Comparison of ENCODE assay signal across 30 mouse cellular contexts in the genomic region with DNA sequence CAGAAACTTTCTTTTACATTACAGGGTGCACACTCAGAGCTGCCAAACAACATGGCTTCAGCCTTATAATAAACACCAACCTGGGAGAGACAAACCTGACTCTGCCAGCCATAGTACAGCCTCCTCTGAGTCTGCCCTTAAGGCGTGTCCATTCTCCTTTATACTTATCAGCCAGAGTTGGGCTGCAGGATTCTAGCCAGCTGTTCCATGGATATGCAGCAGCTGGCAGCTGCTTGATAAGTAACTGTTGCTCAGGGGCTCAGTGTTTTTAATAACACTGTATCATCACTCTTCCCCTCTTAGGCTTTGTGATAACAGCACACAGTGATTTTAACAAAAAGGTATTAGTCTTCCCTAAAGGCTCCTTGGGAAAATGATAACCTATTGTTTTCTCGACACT. TPM values are rescaled to one million over a fixed set of nuclear protein-coding genes. Genes with fewer than 3 reads are reported as not detected.
DNase-seq lines count a peak whose midpoint lies in the region; ATAC-seq lines count a peak whose summit lies in the region.
"Had no signal": no experiment of that assay in that cellular context is flagged by ENCODE, and none has a peak within 500 bp of the region (broad histone marks: within the 10 kb centered on the region; RNA-seq: fewer than 3 reads in every experiment).

No protein-coding gene starts in this region.

- no peaks in the 10 kb centered on the region for H3K36me3 ChIP-seq in intestine, embryonic 14.5 days (ENCODE audit: control insufficient read depth, insufficient read depth, low read length)
- H3K36me3 ChIP-seq in intestine, embryonic 15.5 days, result no peaks in the 10 kb centered on the region
- H3K36me3 ChIP-seq in liver, embryonic 15.5 days (replicated peaks), result no peaks in the 10 kb centered on the region
- no peaks in the 10 kb centered on the region for H3K36me3 ChIP-seq in midbrain, embryonic 16.5 days (ENCODE audit: control insufficient read depth, insufficient read depth, low read length)
- H3K36me3 ChIP-seq: embryonic facial prominence, embryonic 10.5 days; embryonic facial prominence, embryonic 15.5 days; forebrain, embryonic 15.5 days; G1E; limb, embryonic 10.5 days; limb, embryonic 15.5 days; lung, embryonic 15.5 days; midbrain, embryonic 13.5 days; neural tube, embryonic 15.5 days; stomach, embryonic 15.5 days had no signal

- H3K4me3 ChIP-seq in intestine, embryonic 14.5 days (ENCODE audit: low read depth, low read length), result no peak overlapping the region
- no peak overlapping the region for H3K4me3 ChIP-seq in intestine, embryonic 15.5 days (replicated peaks)
- no peak overlapping the region for H3K4me3 ChIP-seq in liver, embryonic 15.5 days (replicated peaks)
- no peak overlapping the region for H3K4me3 ChIP-seq in midbrain, embryonic 16.5 days (ENCODE audit: low read depth, low read length)
- H3K4me3 ChIP-seq: embryonic facial prominence, embryonic 10.5 days; embryonic facial prominence, embryonic 15.5 days; forebrain, embryonic 15.5 days; gastrocnemius, adult 2 months; limb, embryonic 10.5 days; limb, embryonic 15.5 days; lung, embryonic 15.5 days; midbrain, embryonic 13.5 days; neural tube, embryonic 15.5 days; stomach, embryonic 15.5 days had no signal

- no peaks in the 10 kb centered on the region for H3K27me3 ChIP-seq in intestine, embryonic 14.5 days (replicated peaks; ENCODE audit: control insufficient read depth, insufficient read depth, low read length)
- no peaks in the 10 kb centered on the region for H3K27me3 ChIP-seq in intestine, embryonic 15.5 days (replicated peaks)
- no peaks in the 10 kb centered on the region for H3K27me3 ChIP-seq in liver, embryonic 15.5 days
- H3K27me3 ChIP-seq in midbrain, embryonic 16.5 days (ENCODE audit: control insufficient read depth, insufficient read depth, low read depth, low read length), result no peaks in the 10 kb centered on the region
- H3K27me3 ChIP-seq: embryonic facial prominence, embryonic 15.5 days; forebrain, embryonic 15.5 days; limb, embryonic 15.5 days; lung, embryonic 15.5 days; midbrain, embryonic 13.5 days; neural tube, embryonic 15.5 days; stomach, embryonic 15.5 days had no signal

- no peak overlapping the region for H3K4me2 ChIP-seq in intestine, embryonic 14.5 days (ENCODE audit: low read length)
- no peak overlapping the region for H3K4me2 ChIP-seq in intestine, embryonic 15.5 days (replicated peaks)
- H3K4me2 ChIP-seq in liver, embryonic 15.5 days, result no peak overlapping the region; the same call in 1 of the 2 replicates
- H3K4me2 ChIP-seq in midbrain, embryonic 16.5 days (ENCODE audit: low read length), result no peak overlapping the region
- H3K4me2 ChIP-seq: embryonic facial prominence, embryonic 15.5 days; forebrain, embryonic 15.5 days; limb, embryonic 15.5 days; lung, embryonic 15.5 days; midbrain, embryonic 13.5 days; neural tube, embryonic 15.5 days; stomach, embryonic 15.5 days had no signal

- H3K9ac ChIP-seq in intestine, embryonic 14.5 days (ENCODE audit: low read length), result no peak overlapping the region
- H3K9ac ChIP-seq in intestine, embryonic 15.5 days, result no peak overlapping the region
- H3K9ac ChIP-seq in liver, embryonic 15.5 days, result no peak overlapping the region
- no peak overlapping the region for H3K9ac ChIP-seq in midbrain, embryonic 16.5 days (ENCODE audit: low read depth, low read length)
- H3K9ac ChIP-seq: embryonic facial prominence, embryonic 15.5 days; forebrain, embryonic 15.5 days; limb, embryonic 15.5 days; lung, embryonic 15.5 days; midbrain, embryonic 13.5 days; neural tube, embryonic 15.5 days; stomach, embryonic 15.5 days had no signal

- WGBS in intestine, embryonic 14.5 days, result 67% methylated on average over 2 of the region's 2 CpGs
- WGBS in intestine, embryonic 15.5 days, result 64% methylated on average over 2 of the region's 2 CpGs
- 22% methylated on average over 2 of the region's 2 CpGs for WGBS in liver, embryonic 15.5 days (ENCODE audit: insufficient replicate concordance)
- WGBS in midbrain, embryonic 16.5 days, result 73% methylated on average over 2 of the region's 2 CpGs

- no peaks in the 10 kb centered on the region for H3K4me1 ChIP-seq in intestine, embryonic 14.5 days (replicated peaks; ENCODE audit: control insufficient read depth, insufficient read depth, low read length)
- no peaks in the 10 kb centered on the region for H3K4me1 ChIP-seq in intestine, embryonic 15.5 days (replicated peaks)
- peaks cover 6% of the 10 kb centered on the region; the same call in 1 of the 2 replicates for H3K4me1 ChIP-seq in liver, embryonic 15.5 days (replicated peaks)
- H3K4me1 ChIP-seq in midbrain, embryonic 16.5 days (ENCODE audit: control insufficient read depth, insufficient read depth, low read length), result no peaks in the 10 kb centered on the region
- H3K4me1 ChIP-seq: embryonic facial prominence, embryonic 10.5 days; embryonic facial prominence, embryonic 15.5 days; forebrain, embryonic 15.5 days; limb, embryonic 10.5 days; limb, embryonic 15.5 days; lung, embryonic 15.5 days; midbrain, embryonic 13.5 days; neural tube, embryonic 15.5 days; stomach, embryonic 15.5 days had no signal

- no peak overlapping the region for H3K27ac ChIP-seq in intestine, embryonic 14.5 days (ENCODE audit: low read depth)
- H3K27ac ChIP-seq in intestine, embryonic 15.5 days, result no peak overlapping the region
- no peak overlapping the region for H3K27ac ChIP-seq in liver, embryonic 15.5 days (replicated peaks)
- no peak overlapping the region for H3K27ac ChIP-seq in midbrain, embryonic 16.5 days (ENCODE audit: low read length)
- H3K27ac ChIP-seq: embryonic facial prominence, embryonic 10.5 days; embryonic facial prominence, embryonic 15.5 days; forebrain, embryonic 15.5 days; gastrocnemius, adult 2 months; hindbrain, postnatal 0 days; limb, embryonic 10.5 days; limb, embryonic 15.5 days; lung, embryonic 15.5 days; midbrain, embryonic 13.5 days; neural tube, embryonic 15.5 days; stomach, embryonic 15.5 days had no signal

- no peak for ATAC-seq in intestine, embryonic 14.5 days (replicated peaks; ENCODE audit: low FRiP score, low TSS enrichment, low read depth)
- no peak for ATAC-seq in intestine, embryonic 15.5 days
- ATAC-seq in liver, embryonic 15.5 days (ENCODE audit: insufficient read depth), result peak; percentile 88
- ATAC-seq in midbrain, embryonic 16.5 days, result no peak
- ATAC-seq in frontal cortex, adult (ENCODE audit: low TSS enrichment), result no peak
- ATAC-seq in CD4-positive, CD25-positive, alpha-beta regulatory T cell, adult 4 months, result no peak
- ATAC-seq: forebrain, embryonic 15.5 days; hindbrain, postnatal 0 days; intestine, postnatal 0 days; midbrain, embryonic 13.5 days had no signal

- no peaks in the 10 kb centered on the region for H3K9me3 ChIP-seq in intestine, embryonic 14.5 days (ENCODE audit: control insufficient read depth, low read length)
- H3K9me3 ChIP-seq in intestine, embryonic 15.5 days, result no peaks in the 10 kb centered on the region
- H3K9me3 ChIP-seq in liver, embryonic 15.5 days (replicated peaks), result no peaks in the 10 kb centered on the region
- no peaks in the 10 kb centered on the region for H3K9me3 ChIP-seq in midbrain, embryonic 16.5 days (replicated peaks; ENCODE audit: control insufficient read depth, low read length, poor library complexity, severe bottlenecking)
- H3K9me3 ChIP-seq: embryonic facial prominence, embryonic 10.5 days; embryonic facial prominence, embryonic 15.5 days; forebrain, embryonic 15.5 days; G1E; limb, embryonic 10.5 days; limb, embryonic 15.5 days; lung, embryonic 15.5 days; midbrain, embryonic 13.5 days; neural tube, embryonic 15.5 days; stomach, embryonic 15.5 days had no signal

- peak; percentile 28 for DNase-seq in intestine, embryonic 14.5 days (ENCODE audit: low spot score)
- DNase-seq in liver, result peak; percentile 43
- DNase-seq in thymus, adult 18-20 months, result no peak
- DNase-seq: adrenal gland, postnatal 14 days; cerebellum, adult 18-20 months; cerebellum, postnatal 10 days; gastrocnemius, adult 2 months; kidney, adult 9 months; kidney, postnatal 10 days; layer of hippocampus, postnatal 36 days; retina, postnatal 1 day; right cerebral cortex, postnatal 14 days; thymus, postnatal 25 days had no signal

RNA-seq across cellular contexts. Expression of gene Sv2b, which starts 41.1 kb away (rescaled TPM):
- 1.5 and 1.9 TPM in 2 replicates for polyA plus RNA-seq in intestine, embryonic 14.5 days (2014; fragmentation: Nextera tagmentation; extraction: Ambion mirVana)
- polyA plus RNA-seq in intestine, embryonic 15.5 days (2015; fragmentation: Nextera tagmentation; extraction: Ambion mirVana), result 0.90 and 1.1 TPM in 2 replicates
- polyA plus RNA-seq in liver, embryonic 15.5 days (2015; fragmentation: Nextera tagmentation; extraction: Ambion mirVana), result 0.02 TPM in 2 replicates
- polyA plus RNA-seq in midbrain, embryonic 16.5 days (2015; fragmentation: Nextera tagmentation; extraction: Ambion mirVana), result 9.9 and 10.4 TPM in 2 replicates
- not detected for polyA plus RNA-seq in CD4-positive, CD25-positive, alpha-beta regulatory T cell, adult 4 months (2017; shearing (Covaris generic))
- polyA plus RNA-seq: G1E had no signal

Comparison
In these comparisons a context has a peak if more than half of its experiments do, and no peak if none do; other contexts are left out.
1. DNase-seq: peak in intestine, embryonic 14.5 days (single experiment) and liver (single experiment); none in thymus, adult 18-20 months (0 of 2).